Mouse (Mus musculus): ENCODE results near the gene Ssh1. TPM values are rescaled to one million over a fixed set of nuclear protein-coding genes. Genes with fewer than 3 reads are reported as not detected.

Ssh1 gene
- polyA plus RNA-seq, 1 experiment from 2014 or later = 4.3 TPM

- DNase-seq (no peak), ATAC-seq (no peak)
- Histone ChIP-seq H3K27me3 (ENCODE audit: insufficient read depth, low read length) (no peaks in the 10 kb centered on the region), H3K27ac (ENCODE audit: low read depth) (no peak overlapping the region), H3K4me3 (ENCODE audit: low read depth, low read length) (no peak overlapping the region), H3K4me1 (ENCODE audit: insufficient read depth) (peaks cover 16% of the 10 kb centered on the region; the same call in 1 of the 2 replicates), H3K4me2 (ENCODE audit: low read depth, low read length) (no peak overlapping the region), H3K9ac (replicated peaks) (no peak overlapping the region), H3K9me3 (ENCODE audit: low read length) (no peaks in the 10 kb centered on the region), H3K36me3 (replicated peaks; ENCODE audit: insufficient read depth, low read length) (peaks cover 55% of the 10 kb centered on the region)
- no peak for TF ChIP-seq CTCF (IDR thresholded peaks at IDR 0.05; ENCODE audit: low read depth)
- TF ChIP-seq EP300 (IDR thresholded peaks at IDR 0.05; ENCODE audit: low read depth) = no peak
- WGBS (ENCODE audit: insufficient replicate concordance) = 92% methylated on average over 17 of the region's 17 CpGs
These were observed 43.6 kb downstream of the Ssh1 start for GRCm38 (mm10) chr5:113950133-113950532.

- Histone ChIP-seq H3K9ac (replicated peaks) (no peak overlapping the region), H3K27me3 (ENCODE audit: insufficient read depth, low read length) (no peaks in the 10 kb centered on the region), H3K4me2 (ENCODE audit: low read depth, low read length) (no peak overlapping the region), H3K36me3 (replicated peaks; ENCODE audit: insufficient read depth, low read length) (peaks cover 53% of the 10 kb centered on the region), H3K9me3 (ENCODE audit: low read length) (no peaks in the 10 kb centered on the region), H3K4me1 (ENCODE audit: insufficient read depth) (peaks cover 12% of the 10 kb centered on the region; the same call in 1 of the 2 replicates), H3K27ac (ENCODE audit: low read depth) (no peak overlapping the region), H3K4me3 (ENCODE audit: low read depth, low read length) (no peak overlapping the region)
- ATAC-seq (no peak), DNase-seq (no peak)
- TF ChIP-seq CTCF (IDR thresholded peaks at IDR 0.05; ENCODE audit: low read depth) (peak; percentile 32), EP300 (IDR thresholded peaks at IDR 0.05; ENCODE audit: low read depth) (no peak)
- 78% methylated on average over 2 of the region's 2 CpGs for WGBS (ENCODE audit: insufficient replicate concordance)
These were observed 46.4 kb downstream of the Ssh1 start for GRCm38 (mm10) chr5:113947280-113947679.

GRCm38 (mm10) chr5:113945126-113945525 is 48.6 kb downstream of the Ssh1 start:
- WGBS (ENCODE audit: insufficient replicate concordance) = 43% methylated on average over 6 of the region's 6 CpGs
- peak; percentile 74 for ATAC-seq

GRCm38 (mm10) chr5:113943328-113943727 is 50.4 kb downstream of the Ssh1 start:
- TF ChIP-seq EP300 (IDR thresholded peaks at IDR 0.05; ENCODE audit: low read depth) (no peak), CTCF (IDR thresholded peaks at IDR 0.05; ENCODE audit: low read depth) (no peak)
- Histone ChIP-seq H3K4me3 (ENCODE audit: low read depth, low read length) (no peak overlapping the region), H3K9ac (replicated peaks) (no peak overlapping the region), H3K4me1 (ENCODE audit: insufficient read depth) (peaks cover 2% of the 10 kb centered on the region; the same call in 1 of the 2 replicates), H3K36me3 (replicated peaks; ENCODE audit: insufficient read depth, low read length) (peaks cover 46% of the 10 kb centered on the region), H3K27me3 (ENCODE audit: insufficient read depth, low read length) (no peaks in the 10 kb centered on the region), H3K9me3 (ENCODE audit: low read length) (no peaks in the 10 kb centered on the region), H3K4me2 (ENCODE audit: low read depth, low read length) (no peak overlapping the region), H3K27ac (ENCODE audit: low read depth) (no peak overlapping the region)
- DNase-seq (no peak), ATAC-seq (no peak)
- 85% methylated on average over 12 of the region's 12 CpGs for WGBS (ENCODE audit: insufficient replicate concordance)

More at GRCm38 (mm10) chr5:113945126-113945525, 48.6 kb downstream of the Ssh1 start:
- peak overlapping the region; percentile 44; the same call in 1 of the 2 replicates for H3K4me2 ChIP-seq (ENCODE audit: low read depth, low read length)
- TF ChIP-seq CTCF (IDR thresholded peaks at IDR 0.05; ENCODE audit: low read depth) (no peak), EP300 (IDR thresholded peaks at IDR 0.05; ENCODE audit: low read depth) (no peak)
- H3K36me3 ChIP-seq (replicated peaks; ENCODE audit: insufficient read depth, low read length) = peaks cover 56% of the 10 kb centered on the region
- peak overlapping the region; percentile 34 for H3K27ac ChIP-seq (ENCODE audit: low read depth)
- peaks cover 2% of the 10 kb centered on the region; the same call in 1 of the 2 replicates for H3K4me1 ChIP-seq (ENCODE audit: insufficient read depth)
- DNase-seq = peak; percentile 55
- H3K9ac ChIP-seq (replicated peaks) = no peak overlapping the region
- H3K9me3 ChIP-seq (ENCODE audit: low read length) = no peaks in the 10 kb centered on the region
- H3K4me3 ChIP-seq (ENCODE audit: low read depth, low read length) = no peak overlapping the region
- H3K27me3 ChIP-seq (ENCODE audit: insufficient read depth, low read length) = no peaks in the 10 kb centered on the region

GRCm38 (mm10) chr5:113942580-113942979 is 51.1 kb downstream of the Ssh1 start:
- no peak for ATAC-seq
- peak; percentile 61 for DNase-seq

DNA sequence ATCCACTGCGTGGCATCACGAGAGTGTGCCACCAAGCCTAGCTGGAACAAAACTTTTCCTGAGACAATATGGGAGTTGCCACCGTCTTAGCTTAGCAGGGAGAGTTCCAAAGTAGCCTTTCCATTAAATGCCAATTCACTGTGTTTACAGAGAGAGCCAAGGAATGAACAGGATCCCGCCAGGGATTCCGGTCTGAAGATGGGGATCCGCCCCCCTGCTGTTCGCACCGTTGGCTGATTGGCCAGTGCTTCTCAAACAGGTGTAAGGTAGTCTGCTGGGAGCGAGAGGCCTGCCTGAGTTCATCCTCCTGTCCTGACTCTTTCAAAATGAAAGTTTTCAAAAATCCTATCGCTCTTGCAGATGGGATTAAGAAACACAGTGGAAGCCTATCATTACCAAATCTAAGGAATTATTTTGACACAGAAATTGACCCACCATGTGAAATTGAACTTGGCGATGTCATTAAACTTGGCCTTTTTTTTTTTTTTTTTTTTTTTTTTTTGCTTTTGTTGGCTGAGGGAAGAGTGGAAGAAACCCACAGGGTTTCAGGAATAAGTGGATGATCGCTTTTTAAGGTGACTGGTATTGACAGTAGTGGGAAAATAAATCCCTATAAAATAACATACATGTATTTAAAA is 54.3 kb downstream of the Ssh1 start:
- no peaks in the 10 kb centered on the region for H3K9me3 ChIP-seq (ENCODE audit: low read length)
- no peak overlapping the region for H3K4me2 ChIP-seq (ENCODE audit: low read depth, low read length)
- no peak overlapping the region for H3K9ac ChIP-seq (replicated peaks)
- WGBS (ENCODE audit: insufficient replicate concordance) = 77% methylated on average over 12 of the region's 12 CpGs
- DNase-seq (no peak), ATAC-seq (no peak)
- H3K36me3 ChIP-seq (replicated peaks; ENCODE audit: insufficient read depth, low read length) = peaks cover 32% of the 10 kb centered on the region
- no peaks in the 10 kb centered on the region for H3K27me3 ChIP-seq (ENCODE audit: insufficient read depth, low read length)
- no peak overlapping the region for H3K4me3 ChIP-seq (ENCODE audit: low read depth, low read length)
- no peak overlapping the region for H3K27ac ChIP-seq (ENCODE audit: low read depth)
- TF ChIP-seq EP300 (IDR thresholded peaks at IDR 0.05; ENCODE audit: low read depth) (no peak), CTCF (IDR thresholded peaks at IDR 0.05; ENCODE audit: low read depth) (no peak)
- no peaks in the 10 kb centered on the region for H3K4me1 ChIP-seq (ENCODE audit: insufficient read depth)

More at GRCm38 (mm10) chr5:113942580-113942979, 51.1 kb downstream of the Ssh1 start:
- no peak overlapping the region for H3K4me2 ChIP-seq (ENCODE audit: low read depth, low read length)
- TF ChIP-seq EP300 (IDR thresholded peaks at IDR 0.05; ENCODE audit: low read depth) = no peak
- peak; percentile 67 for TF ChIP-seq CTCF (IDR thresholded peaks at IDR 0.05; ENCODE audit: low read depth)
- no peak overlapping the region for H3K27ac ChIP-seq (ENCODE audit: low read depth)
- H3K4me1 ChIP-seq (ENCODE audit: insufficient read depth) = peaks cover 2% of the 10 kb centered on the region; the same call in 1 of the 2 replicates
- H3K9ac ChIP-seq (replicated peaks) = no peak overlapping the region
- peaks cover 46% of the 10 kb centered on the region for H3K36me3 ChIP-seq (replicated peaks; ENCODE audit: insufficient read depth, low read length)
- WGBS (ENCODE audit: insufficient replicate concordance) = 79% methylated on average over 12 of the region's 12 CpGs
- H3K9me3 ChIP-seq (ENCODE audit: low read length) = no peaks in the 10 kb centered on the region
- no peak overlapping the region for H3K4me3 ChIP-seq (ENCODE audit: low read depth, low read length)
- H3K27me3 ChIP-seq (ENCODE audit: insufficient read depth, low read length) = no peaks in the 10 kb centered on the region

All from liver, postnatal 0 days (tissue).